Mouse (Mus musculus): ENCODE data around the gene Slc4a8. TPM values are rescaled to one million over a fixed set of nuclear protein-coding genes. Genes with fewer than 3 reads are reported as not detected.
A peak's percentile ranks its signal among the peaks of the same experiment; 100 is the strongest.

The Slc4a8 gene
- polyA plus RNA-seq, 1 experiment from 2014 or later, result 11.2 TPM

- 92% methylated on average over 7 of the region's 7 CpGs for WGBS
- Histone ChIP-seq H3K27me3 (replicated peaks; ENCODE audit: control insufficient read depth, insufficient read depth, low read length) (no peaks in the 10 kb centered on the region), H3K9ac (ENCODE audit: low read length) (no peak overlapping the region), H3K36me3 (ENCODE audit: control insufficient read depth, insufficient read depth, low read length) (no peaks in the 10 kb centered on the region), H3K4me1 (ENCODE audit: control insufficient read depth, insufficient read depth, low read length) (peaks cover 3% of the 10 kb centered on the region; the same call in 1 of the 2 replicates), H3K9me3 (replicated peaks; ENCODE audit: control insufficient read depth, low read length) (0 out of 2 replicates have a peak, but pooled peaks cover 5% of the 10 kb centered on the region), H3K4me2 (ENCODE audit: low read length) (no peak overlapping the region), H3K27ac (ENCODE audit: low read depth, low read length) (no peak overlapping the region), H3K4me3 (ENCODE audit: low read depth, low read length) (no peak overlapping the region)
- DNase-seq (ENCODE audit: low spot score) (no peak), ATAC-seq (no peak)
These were observed 82.8 kb downstream of the Slc4a8 start for GRCm38 (mm10) chr15:100844336-100844735.

GRCm38 (mm10) chr15:100845049-100845879, 83.7 kb downstream of the Slc4a8 start:
- H3K27ac ChIP-seq (ENCODE audit: low read depth, low read length), result peak overlapping the region; percentile 52; the same call in 1 of the 2 replicates
- DNase-seq (ENCODE audit: low spot score) (peak; percentile 28), ATAC-seq (no peak)
- H3K9ac ChIP-seq (ENCODE audit: low read length), result no peak overlapping the region
- H3K4me3 ChIP-seq (ENCODE audit: low read depth, low read length), result no peak overlapping the region
- H3K4me1 ChIP-seq (ENCODE audit: control insufficient read depth, insufficient read depth, low read length), result peaks cover 3% of the 10 kb centered on the region; the same call in 1 of the 2 replicates
- WGBS, result 69% methylated on average over 26 of the region's 26 CpGs
- H3K36me3 ChIP-seq (ENCODE audit: control insufficient read depth, insufficient read depth, low read length), result no peaks in the 10 kb centered on the region
- H3K27me3 ChIP-seq (replicated peaks; ENCODE audit: control insufficient read depth, insufficient read depth, low read length), result no peaks in the 10 kb centered on the region
- H3K9me3 ChIP-seq (replicated peaks; ENCODE audit: control insufficient read depth, low read length), result 0 out of 2 replicates have a peak, but pooled peaks cover 5% of the 10 kb centered on the region
- no peak overlapping the region for H3K4me2 ChIP-seq (ENCODE audit: low read length)

GRCm38 (mm10) chr15:100847193-100847592, 85.6 kb downstream of the Slc4a8 start:
- no peak overlapping the region for H3K4me2 ChIP-seq (ENCODE audit: low read length)
- 87% methylated on average over 6 of the region's 6 CpGs for WGBS
- no peak overlapping the region for H3K27ac ChIP-seq (ENCODE audit: low read depth, low read length)
- ATAC-seq (no peak), DNase-seq (ENCODE audit: low spot score) (no peak)
- H3K4me3 ChIP-seq (ENCODE audit: low read depth, low read length), result no peak overlapping the region
- no peaks in the 10 kb centered on the region for H3K27me3 ChIP-seq (replicated peaks; ENCODE audit: control insufficient read depth, insufficient read depth, low read length)
- peaks cover 3% of the 10 kb centered on the region; the same call in 1 of the 2 replicates for H3K4me1 ChIP-seq (ENCODE audit: control insufficient read depth, insufficient read depth, low read length)
- 0 out of 2 replicates have a peak, but pooled peaks cover 5% of the 10 kb centered on the region for H3K9me3 ChIP-seq (replicated peaks; ENCODE audit: control insufficient read depth, low read length)
- H3K9ac ChIP-seq (ENCODE audit: low read length), result no peak overlapping the region
- H3K36me3 ChIP-seq (ENCODE audit: control insufficient read depth, insufficient read depth, low read length), result no peaks in the 10 kb centered on the region

DNA sequence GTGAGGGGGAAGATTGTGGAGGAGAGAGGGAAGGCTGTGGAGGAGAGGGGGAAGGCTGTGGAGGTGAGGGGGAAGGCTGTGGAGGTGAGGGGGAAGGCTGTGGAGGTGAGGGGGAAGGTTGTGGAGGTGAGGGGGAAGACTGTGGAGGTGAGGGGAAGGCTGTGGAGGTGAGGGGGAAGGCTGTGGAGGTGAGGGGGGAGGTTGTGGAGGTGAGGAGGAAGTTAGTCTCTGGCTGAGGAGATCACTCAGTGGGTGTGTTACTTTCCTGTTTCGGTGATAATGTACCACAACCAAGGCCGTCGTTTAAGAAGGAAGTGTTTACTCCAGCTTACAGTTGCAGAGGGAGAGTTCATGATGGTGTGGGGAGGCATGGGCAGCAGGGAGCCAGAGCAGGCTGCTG, 96.0 kb downstream of the Slc4a8 start:
- H3K9ac ChIP-seq (ENCODE audit: low read length), result no peak overlapping the region
- no peaks in the 10 kb centered on the region for H3K36me3 ChIP-seq (ENCODE audit: control insufficient read depth, insufficient read depth, low read length)
- no peaks in the 10 kb centered on the region for H3K27me3 ChIP-seq (replicated peaks; ENCODE audit: control insufficient read depth, insufficient read depth, low read length)
- H3K9me3 ChIP-seq (replicated peaks; ENCODE audit: control insufficient read depth, low read length), result no peaks in the 10 kb centered on the region
- WGBS, result 78% methylated on average over 3 of the region's 3 CpGs
- H3K4me1 ChIP-seq (ENCODE audit: control insufficient read depth, insufficient read depth, low read length), result no peaks in the 10 kb centered on the region
- no peak for DNase-seq (ENCODE audit: low spot score)
- no peak overlapping the region for H3K4me2 ChIP-seq (ENCODE audit: low read length)
- no peak overlapping the region for H3K27ac ChIP-seq (ENCODE audit: low read depth, low read length)
- H3K4me3 ChIP-seq (ENCODE audit: low read depth, low read length), result no peak overlapping the region
- no peak for ATAC-seq

GRCm38 (mm10) chr15:100860856-100861255, 99.3 kb downstream of the Slc4a8 start:
- H3K4me1 ChIP-seq (ENCODE audit: control insufficient read depth, insufficient read depth, low read length), result no peaks in the 10 kb centered on the region
- WGBS, result 41% methylated on average over 5 of the region's 5 CpGs
- no peak overlapping the region for H3K27ac ChIP-seq (ENCODE audit: low read depth, low read length)
- no peaks in the 10 kb centered on the region for H3K36me3 ChIP-seq (ENCODE audit: control insufficient read depth, insufficient read depth, low read length)
- H3K9ac ChIP-seq (ENCODE audit: low read length), result no peak overlapping the region
- DNase-seq (ENCODE audit: low spot score) (no peak), ATAC-seq (no peak)
- no peak overlapping the region for H3K4me2 ChIP-seq (ENCODE audit: low read length)
- H3K27me3 ChIP-seq (replicated peaks; ENCODE audit: control insufficient read depth, insufficient read depth, low read length), result no peaks in the 10 kb centered on the region
- H3K9me3 ChIP-seq (replicated peaks; ENCODE audit: control insufficient read depth, low read length), result no peaks in the 10 kb centered on the region
- H3K4me3 ChIP-seq (ENCODE audit: low read depth, low read length), result no peak overlapping the region

GRCm38 (mm10) chr15:100865556-100865955, 104.0 kb downstream of the Slc4a8 start:
- no peak for DNase-seq (ENCODE audit: low spot score)

GRCm38 (mm10) chr15:100869558-100869957, 108.0 kb downstream of the Slc4a8 start, which contains the start of gene Scn8a:
Scn8a (plus strand) TSS chr15:100869858.
- no peak for DNase-seq (ENCODE audit: low spot score)
- Histone ChIP-seq H3K4me2 (ENCODE audit: low read length) (peak within 1 kb of the TSS; percentile 51), H3K9ac (ENCODE audit: low read length) (peak within 1 kb of the TSS; percentile 59), H3K4me1 (ENCODE audit: control insufficient read depth, insufficient read depth, low read length) (peaks cover 10% of the 10 kb centered on the region), H3K27me3 (replicated peaks; ENCODE audit: control insufficient read depth, insufficient read depth, low read length) (peaks cover 8% of the 10 kb centered on the region; the same call in 1 of the 2 replicates), H3K9me3 (replicated peaks; ENCODE audit: control insufficient read depth, low read length) (no peaks in the 10 kb centered on the region), H3K36me3 (ENCODE audit: control insufficient read depth, insufficient read depth, low read length) (no peaks in the 10 kb centered on the region), H3K4me3 (ENCODE audit: low read depth, low read length) (peak within 1 kb of the TSS; percentile 41), H3K27ac (ENCODE audit: low read depth, low read length) (peak within 1 kb of the TSS; percentile 66; the same call in 1 of the 2 replicates)
- WGBS, result 60% methylated on average over 7 of the region's 7 CpGs
- ATAC-seq, result no peak

More at GRCm38 (mm10) chr15:100865556-100865955, 104.0 kb downstream of the Slc4a8 start:
- Histone ChIP-seq H3K9ac (ENCODE audit: low read length) (no peak overlapping the region), H3K36me3 (ENCODE audit: control insufficient read depth, insufficient read depth, low read length) (no peaks in the 10 kb centered on the region), H3K4me1 (ENCODE audit: control insufficient read depth, insufficient read depth, low read length) (no peaks in the 10 kb centered on the region; the same call in 1 of the 2 replicates), H3K27me3 (replicated peaks; ENCODE audit: control insufficient read depth, insufficient read depth, low read length) (0 out of 2 replicates have a peak, but pooled peaks cover 3% of the 10 kb centered on the region), H3K27ac (ENCODE audit: low read depth, low read length) (no peak overlapping the region), H3K9me3 (replicated peaks; ENCODE audit: control insufficient read depth, low read length) (no peaks in the 10 kb centered on the region), H3K4me3 (ENCODE audit: low read depth, low read length) (no peak overlapping the region), H3K4me2 (ENCODE audit: low read length) (no peak overlapping the region)
- WGBS, result 49% methylated on average over 3 of the region's 3 CpGs
- no peak for ATAC-seq

DNA sequence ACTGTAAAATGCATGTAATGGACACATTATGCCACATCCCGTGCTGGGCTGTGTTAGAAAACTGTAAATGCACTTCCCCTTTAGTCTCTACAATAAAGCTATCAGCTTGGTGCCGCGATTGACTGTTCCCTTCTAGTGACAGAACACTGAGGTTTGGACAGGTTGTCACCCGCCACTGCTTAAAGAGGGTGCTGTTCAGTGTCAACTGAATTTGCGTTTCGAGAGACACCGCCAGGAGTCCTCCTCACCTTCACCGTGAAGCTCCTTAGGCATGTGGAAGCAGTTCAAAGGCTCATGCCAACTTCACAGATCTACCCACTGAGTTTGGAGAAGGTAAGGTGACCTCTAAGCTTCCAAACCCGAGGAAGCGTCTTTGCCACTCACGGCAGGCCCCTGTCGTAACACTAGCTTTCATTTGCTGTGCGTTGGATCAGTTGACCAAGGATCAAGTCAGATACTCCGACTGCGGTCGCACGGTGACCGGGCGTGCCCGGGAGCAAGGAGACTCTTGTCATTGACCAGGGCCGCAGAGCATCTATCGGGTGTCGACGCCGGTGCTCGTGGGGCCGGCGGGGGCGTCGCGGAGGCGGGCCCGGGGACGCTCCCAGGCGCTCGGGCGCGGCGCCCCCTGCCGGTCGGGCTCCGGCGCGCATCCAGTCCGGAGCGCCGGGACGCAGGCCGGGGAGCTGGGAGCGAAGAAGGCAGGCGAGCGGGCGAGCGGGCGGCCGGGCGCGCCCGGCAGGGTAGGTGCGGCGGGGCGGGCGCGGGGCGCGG, 108.6 kb downstream of the Slc4a8 start:
- peaks cover 10% of the 10 kb centered on the region for H3K4me1 ChIP-seq (ENCODE audit: control insufficient read depth, insufficient read depth, low read length)
- no peaks in the 10 kb centered on the region for H3K36me3 ChIP-seq (ENCODE audit: control insufficient read depth, insufficient read depth, low read length)
- peak overlapping the region; percentile 66; the same call in 1 of the 2 replicates for H3K27ac ChIP-seq (ENCODE audit: low read depth, low read length)
- H3K9me3 ChIP-seq (replicated peaks; ENCODE audit: control insufficient read depth, low read length), result no peaks in the 10 kb centered on the region
- peak overlapping the region; percentile 41 for H3K4me3 ChIP-seq (ENCODE audit: low read depth, low read length)
- H3K4me2 ChIP-seq (ENCODE audit: low read length), result peak overlapping the region; percentile 51
- peak overlapping the region; percentile 59 for H3K9ac ChIP-seq (ENCODE audit: low read length)
- DNase-seq (ENCODE audit: low spot score) (peak; percentile 81), ATAC-seq (peak; percentile 84)
- H3K27me3 ChIP-seq (replicated peaks; ENCODE audit: control insufficient read depth, insufficient read depth, low read length), result peaks cover 8% of the 10 kb centered on the region; the same call in 1 of the 2 replicates
- WGBS, result 3% methylated on average over 37 of the region's 66 CpGs
